Mouse (Mus musculus): Measurements from ENCODE around the gene Olfr473. TPM values are rescaled to one million over a fixed set of nuclear protein-coding genes. Genes with fewer than 3 reads are reported as not detected.
"Not testable (repeated sequence)": the region's sequence is repeated elsewhere in the genome, so short reads cannot be mapped to it uniquely, and the experiment has no call there.

Gene Olfr473
- not detected in 2 replicates for polyA plus RNA-seq (2014; fragmentation: Nextera tagmentation; extraction: Ambion mirVana)

DNA sequence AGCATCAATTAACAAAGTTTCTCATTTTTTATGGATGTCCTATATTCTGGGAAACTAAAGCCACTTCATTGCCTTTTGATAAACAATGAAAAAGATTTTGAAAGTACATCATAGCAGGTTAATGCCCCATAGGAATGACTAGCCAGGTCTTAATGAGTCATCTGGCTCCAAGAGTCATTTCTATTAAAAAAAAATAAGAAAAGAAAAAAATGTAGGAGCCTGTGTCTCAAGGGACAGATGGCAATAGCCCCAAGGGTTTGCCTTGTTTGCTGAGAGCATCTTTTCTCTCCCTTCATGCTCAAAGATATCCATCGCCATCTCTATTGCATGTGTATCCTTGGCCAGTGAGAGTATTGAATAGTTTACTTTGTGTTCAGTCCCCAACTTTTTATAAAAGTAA lies at the start of gene Olfr473:
Gene Olfr473 (plus strand): TSS at position 301 of the 400 bp plus-strand sequence.
- no peaks in the 10 kb centered on the region for H3K9me3 ChIP-seq (ENCODE audit: control insufficient read depth, low read length)
- no peak for ATAC-seq (ENCODE audit: low read depth)
- H3K36me3 ChIP-seq (ENCODE audit: control insufficient read depth, insufficient read depth, low read length) = no peaks in the 10 kb centered on the region
- no peak within 1 kb of the TSS for H3K9ac ChIP-seq (ENCODE audit: low read depth, low read length)
- 92% methylated on average over 1 of the region's 1 CpGs for WGBS
- no peaks in the 10 kb centered on the region for H3K27me3 ChIP-seq (replicated peaks; ENCODE audit: control insufficient read depth, insufficient read depth, low read length)
- H3K4me3 ChIP-seq (ENCODE audit: low read depth, low read length) = no peak within 1 kb of the TSS
- H3K4me2 ChIP-seq (ENCODE audit: low read depth, low read length) = no peak within 1 kb of the TSS
- H3K27ac ChIP-seq (replicated peaks; ENCODE audit: low read depth, low read length) = no peak within 1 kb of the TSS
- no peak for DNase-seq (ENCODE audit: low spot score)
- no peaks in the 10 kb centered on the region for H3K4me1 ChIP-seq (ENCODE audit: control insufficient read depth, insufficient read depth, low read length)

DNA sequence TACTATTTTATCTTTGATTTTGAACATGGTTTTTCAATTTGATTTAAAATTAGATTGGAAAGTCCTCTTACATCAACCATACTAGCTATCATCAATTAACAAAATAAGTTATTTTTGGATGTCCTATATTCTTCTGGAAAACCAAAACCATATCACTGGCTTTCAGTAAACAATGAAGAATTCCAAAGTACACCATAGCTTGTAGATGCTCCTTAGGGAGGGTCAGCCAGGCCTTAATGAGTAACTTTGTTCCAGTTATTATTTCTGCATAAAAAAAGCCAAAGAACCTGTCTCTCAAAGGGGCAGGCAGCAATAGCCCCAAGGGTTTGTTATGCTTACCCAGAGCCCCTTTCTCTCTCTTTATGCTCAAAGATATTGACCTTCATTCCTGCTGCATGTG lies 32.6 kb upstream of the Olfr473 start, which contains the start of gene Olfr472:
Gene Olfr472 (plus strand): TSS at position 301 of the 400 bp plus-strand sequence.
- H3K27ac ChIP-seq (replicated peaks; ENCODE audit: low read depth, low read length) = no peak within 1 kb of the TSS
- H3K4me2 ChIP-seq (ENCODE audit: low read depth, low read length) = no peak within 1 kb of the TSS
- ATAC-seq (ENCODE audit: low read depth) (no peak), DNase-seq (ENCODE audit: low spot score) (no peak)
- H3K4me3 ChIP-seq (ENCODE audit: low read depth, low read length) = no peak within 1 kb of the TSS
- H3K9ac ChIP-seq (ENCODE audit: low read depth, low read length) = no peak within 1 kb of the TSS
- H3K9me3 ChIP-seq (ENCODE audit: control insufficient read depth, low read length) = no peaks in the 10 kb centered on the region
- no peaks in the 10 kb centered on the region for H3K36me3 ChIP-seq (ENCODE audit: control insufficient read depth, insufficient read depth, low read length)
- no peaks in the 10 kb centered on the region for H3K4me1 ChIP-seq (ENCODE audit: control insufficient read depth, insufficient read depth, low read length)
- no peaks in the 10 kb centered on the region for H3K27me3 ChIP-seq (replicated peaks; ENCODE audit: control insufficient read depth, insufficient read depth, low read length)

DNA sequence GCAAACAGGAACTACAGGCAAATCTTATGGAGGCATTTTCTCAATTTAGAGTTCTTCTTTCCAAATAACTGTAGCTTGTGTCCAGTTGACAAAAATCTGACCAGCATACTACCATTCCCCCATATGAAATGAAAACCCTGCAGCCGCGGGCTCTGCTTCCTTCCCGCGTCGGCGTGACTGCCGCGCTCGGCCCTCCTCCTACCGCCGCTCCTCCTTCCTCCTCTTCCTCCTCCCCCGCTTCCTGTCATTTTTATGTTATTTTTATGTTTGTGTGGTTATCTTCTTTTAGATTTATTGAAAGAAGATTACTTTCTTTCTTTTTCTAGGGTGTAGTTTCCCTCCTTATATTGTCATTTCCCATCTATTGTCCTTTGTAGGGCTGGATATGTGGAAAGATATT lies 22.3 kb downstream of the Olfr473 start:
- WGBS = 97% methylated on average over 12 of the region's 12 CpGs
- not testable (repeated sequence) for H3K9ac ChIP-seq (ENCODE audit: low read depth, low read length); H3K4me3 ChIP-seq (ENCODE audit: low read depth, low read length); H3K36me3 ChIP-seq (ENCODE audit: control insufficient read depth, insufficient read depth, low read length); DNase-seq (ENCODE audit: low spot score); H3K4me1 ChIP-seq (ENCODE audit: control insufficient read depth, insufficient read depth, low read length); H3K27me3 ChIP-seq (replicated peaks; ENCODE audit: control insufficient read depth, insufficient read depth, low read length); ATAC-seq (ENCODE audit: low read depth); H3K9me3 ChIP-seq (ENCODE audit: control insufficient read depth, low read length); H3K27ac ChIP-seq (replicated peaks; ENCODE audit: low read depth, low read length); H3K4me2 ChIP-seq (ENCODE audit: low read depth, low read length)

DNA sequence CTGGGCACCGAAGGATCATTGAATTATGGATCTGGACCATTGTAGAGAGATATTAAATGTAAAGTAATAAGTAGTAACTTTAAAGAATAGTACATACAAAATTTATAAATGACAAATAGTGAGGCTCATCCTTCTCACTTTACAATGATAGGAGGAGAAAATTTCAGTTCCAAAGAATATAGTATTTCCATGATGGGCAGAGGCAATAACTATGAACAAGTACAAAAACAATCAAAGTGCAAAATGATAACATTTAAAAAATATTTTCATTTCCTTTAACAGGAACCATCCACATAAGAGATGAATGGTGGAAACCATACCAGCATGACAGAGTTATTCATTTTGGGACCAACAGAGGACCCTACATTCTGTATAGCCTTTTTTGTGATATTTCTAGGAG lies 24.1 kb downstream of the Olfr473 start, which contains the start of gene Olfr474:
Gene Olfr474 (plus strand): TSS at position 301 of the 400 bp plus-strand sequence.
- ATAC-seq (ENCODE audit: low read depth) (no peak), DNase-seq (ENCODE audit: low spot score) (no peak)
- H3K27ac ChIP-seq (replicated peaks; ENCODE audit: low read depth, low read length) = no peak within 1 kb of the TSS
- no peaks in the 10 kb centered on the region for H3K36me3 ChIP-seq (ENCODE audit: control insufficient read depth, insufficient read depth, low read length)
- no peaks in the 10 kb centered on the region for H3K27me3 ChIP-seq (replicated peaks; ENCODE audit: control insufficient read depth, insufficient read depth, low read length)
- no peak within 1 kb of the TSS for H3K4me3 ChIP-seq (ENCODE audit: low read depth, low read length)
- H3K9ac ChIP-seq (ENCODE audit: low read depth, low read length) = no peak within 1 kb of the TSS
- no peak within 1 kb of the TSS for H3K4me2 ChIP-seq (ENCODE audit: low read depth, low read length)
- no peaks in the 10 kb centered on the region for H3K4me1 ChIP-seq (ENCODE audit: control insufficient read depth, insufficient read depth, low read length)
- no peaks in the 10 kb centered on the region for H3K9me3 ChIP-seq (ENCODE audit: control insufficient read depth, low read length)
- WGBS = 75% methylated on average over 1 of the region's 1 CpGs

DNA sequence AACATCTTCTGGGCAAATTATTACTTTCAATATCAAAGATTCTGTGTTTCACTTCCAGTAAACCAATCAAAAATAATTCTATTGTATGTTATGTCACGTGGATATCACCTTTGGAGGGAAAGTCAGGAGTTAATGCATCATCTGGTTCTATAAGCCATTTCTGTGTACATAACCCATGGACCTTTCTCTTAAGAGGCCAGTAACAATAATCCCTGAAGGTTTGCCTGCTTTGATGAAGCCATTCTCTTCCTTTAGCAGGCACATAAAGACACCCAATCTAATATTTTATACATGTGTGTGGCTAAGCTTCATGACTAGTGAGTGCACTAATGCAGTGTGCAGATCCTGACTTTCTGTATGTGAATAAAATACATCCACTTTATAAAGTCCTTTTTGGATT lies 34.3 kb downstream of the Olfr473 start, which contains the start of gene Olfr476:
Gene Olfr476 (plus strand): TSS at position 301 of the 400 bp plus-strand sequence.
- H3K9me3 ChIP-seq (ENCODE audit: control insufficient read depth, low read length) = no peaks in the 10 kb centered on the region
- ATAC-seq (ENCODE audit: low read depth) = no peak
- H3K36me3 ChIP-seq (ENCODE audit: control insufficient read depth, insufficient read depth, low read length) = no peaks in the 10 kb centered on the region
- no peak within 1 kb of the TSS for H3K27ac ChIP-seq (replicated peaks; ENCODE audit: low read depth, low read length)
- no peak within 1 kb of the TSS for H3K9ac ChIP-seq (ENCODE audit: low read depth, low read length)
- H3K4me2 ChIP-seq (ENCODE audit: low read depth, low read length) = no peak within 1 kb of the TSS
- no peaks in the 10 kb centered on the region for H3K4me1 ChIP-seq (ENCODE audit: control insufficient read depth, insufficient read depth, low read length)
- 30% methylated on average over 1 of the region's 1 CpGs for WGBS
- no peaks in the 10 kb centered on the region for H3K27me3 ChIP-seq (replicated peaks; ENCODE audit: control insufficient read depth, insufficient read depth, low read length)
- no peak within 1 kb of the TSS for H3K4me3 ChIP-seq (ENCODE audit: low read depth, low read length)
- no peak for DNase-seq (ENCODE audit: low spot score)

Other genes starting within 250 kb of the Olfr473 start
- gene Cyb5r2, start 172.4 kb upstream of the Olfr473 start, polyA plus RNA-seq (2014; fragmentation: Nextera tagmentation; extraction: Ambion mirVana) = 0.33 and 0.60 TPM in 2 replicates
- gene Ovch2, start 129.2 kb upstream of the Olfr473 start, polyA plus RNA-seq (2014; fragmentation: Nextera tagmentation; extraction: Ambion mirVana) = not detected in 2 replicates
- not detected in 2 replicates for gene Olfr467, start 118.2 kb upstream of the Olfr473 start, polyA plus RNA-seq (2014; fragmentation: Nextera tagmentation; extraction: Ambion mirVana)
- not detected in 2 replicates for gene Olfr469, start 104.9 kb upstream of the Olfr473 start, polyA plus RNA-seq (2014; fragmentation: Nextera tagmentation; extraction: Ambion mirVana)
- gene Olfr470, start 83.0 kb upstream of the Olfr473 start, polyA plus RNA-seq (2014; fragmentation: Nextera tagmentation; extraction: Ambion mirVana) = not detected in 2 replicates
- gene Olfr472, start 32.5 kb upstream of the Olfr473 start, polyA plus RNA-seq (2014; fragmentation: Nextera tagmentation; extraction: Ambion mirVana) = not detected in 2 replicates
- not detected in 2 replicates for gene Olfr474, start 24.2 kb downstream of the Olfr473 start, polyA plus RNA-seq (2014; fragmentation: Nextera tagmentation; extraction: Ambion mirVana)
- gene Olfr476, start 34.4 kb downstream of the Olfr473 start, polyA plus RNA-seq (2014; fragmentation: Nextera tagmentation; extraction: Ambion mirVana) = not detected in 2 replicates
- gene Olfr477, start 56.2 kb downstream of the Olfr473 start, polyA plus RNA-seq (2014; fragmentation: Nextera tagmentation; extraction: Ambion mirVana) = not detected in 2 replicates
- not detected in 2 replicates for gene Olfr478, start 103.5 kb downstream of the Olfr473 start, polyA plus RNA-seq (2014; fragmentation: Nextera tagmentation; extraction: Ambion mirVana)
- gene Olfr479, start 120.2 kb downstream of the Olfr473 start, polyA plus RNA-seq (2014; fragmentation: Nextera tagmentation; extraction: Ambion mirVana) = not detected in 2 replicates
- not detected in 2 replicates for gene Olfr480, start 136.9 kb downstream of the Olfr473 start, polyA plus RNA-seq (2014; fragmentation: Nextera tagmentation; extraction: Ambion mirVana)
- gene Olfr481, start 149.4 kb downstream of the Olfr473 start, polyA plus RNA-seq (2014; fragmentation: Nextera tagmentation; extraction: Ambion mirVana) = 0.14 TPM in 1 of 2 replicates, not detected in the other
- gene Olfr482, start 167.1 kb downstream of the Olfr473 start, polyA plus RNA-seq (2014; fragmentation: Nextera tagmentation; extraction: Ambion mirVana) = 0.10 and 0.14 TPM in 2 replicates
- not detected in 2 replicates for gene Olfr483, start 170.4 kb downstream of the Olfr473 start, polyA plus RNA-seq (2014; fragmentation: Nextera tagmentation; extraction: Ambion mirVana)
- not detected in 2 replicates for gene Olfr484, start 197.0 kb downstream of the Olfr473 start, polyA plus RNA-seq (2014; fragmentation: Nextera tagmentation; extraction: Ambion mirVana)
- 0.31 TPM in 1 of 2 replicates, not detected in the other for gene Olfr485, start 229.4 kb downstream of the Olfr473 start, polyA plus RNA-seq (2014; fragmentation: Nextera tagmentation; extraction: Ambion mirVana)
- not detected in 2 replicates for gene Olfr486, start 242.3 kb downstream of the Olfr473 start, polyA plus RNA-seq (2014; fragmentation: Nextera tagmentation; extraction: Ambion mirVana)

All from embryonic facial prominence, embryonic 14.5 days (tissue).